Mouse (Mus musculus) gastrocnemius, adult 2 months (tissue): Measurements from ENCODE around the gene Gk5. TPM values are rescaled to one million over a fixed set of nuclear protein-coding genes. Genes with fewer than 3 reads are reported as not detected.

Source experiments
- DNase-seq: peaks from one replicate; pipeline ENCODE4 v3.0.0; 2022
- H3K27ac ChIP-seq: fragments of 200-600 bp; 2 replicates; pipeline ENCODE4 v1.8.1; 2022; ENCODE audit warnings: mild to moderate bottlenecking
- H3K4me3 ChIP-seq: fragments of 200-600 bp; 2 replicates; pipeline ENCODE4 v1.8.1; 2022; ENCODE audit warnings: mild to moderate bottlenecking, moderate library complexity
- CTCF ChIP-seq: fragments of 200-600 bp; IDR thresholded peaks from 2 replicates; pipeline ENCODE4 v1.8.1; 2022; ENCODE audit warnings: antibody characterized with exemption, mild to moderate bottlenecking, moderate library complexity
- intact Hi-C: fragments of 180-260 bp; cut with DNase I; formaldehyde crosslinking; loops from one replicate; pipeline ENCODE4 v1.15.1; 2025
- total RNA-seq, 2 experiments: library from RNA; stranded (reverse); gene quantifications; 2 replicates each; pipeline ENCODE4 v1.2.3; 2021

Gk5 gene
- total RNA-seq, 2 experiments from 2014 or later = 1.5 TPM

DNA sequence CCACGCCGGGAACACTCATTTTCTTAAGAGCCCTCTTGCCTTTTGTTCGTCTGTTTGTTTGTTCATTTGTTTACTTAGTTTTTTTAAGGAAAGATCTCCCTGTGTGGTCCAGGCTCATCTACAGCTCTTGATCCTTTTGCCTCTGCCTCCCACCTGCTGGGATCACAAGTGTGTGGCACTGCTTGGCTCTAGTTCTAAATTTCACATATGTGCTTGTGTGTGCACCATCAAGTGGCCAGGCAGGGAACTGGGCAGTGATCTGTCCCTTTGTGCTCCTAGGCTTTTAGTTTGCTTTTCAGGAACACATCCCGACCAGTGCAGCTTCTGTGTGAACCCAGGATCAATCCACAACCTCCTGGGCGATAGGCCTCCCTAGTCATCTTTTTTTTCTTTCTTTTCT lies 8.8 kb downstream of the Gk5 start:
- no peak overlapping the region for H3K27ac ChIP-seq
- peak; percentile 2; the same call in 1 of the 2 replicates for TF ChIP-seq CTCF
- intact Hi-C loops = no loop called here
- no peak overlapping the region for H3K4me3 ChIP-seq
- no peak for DNase-seq

DNA sequence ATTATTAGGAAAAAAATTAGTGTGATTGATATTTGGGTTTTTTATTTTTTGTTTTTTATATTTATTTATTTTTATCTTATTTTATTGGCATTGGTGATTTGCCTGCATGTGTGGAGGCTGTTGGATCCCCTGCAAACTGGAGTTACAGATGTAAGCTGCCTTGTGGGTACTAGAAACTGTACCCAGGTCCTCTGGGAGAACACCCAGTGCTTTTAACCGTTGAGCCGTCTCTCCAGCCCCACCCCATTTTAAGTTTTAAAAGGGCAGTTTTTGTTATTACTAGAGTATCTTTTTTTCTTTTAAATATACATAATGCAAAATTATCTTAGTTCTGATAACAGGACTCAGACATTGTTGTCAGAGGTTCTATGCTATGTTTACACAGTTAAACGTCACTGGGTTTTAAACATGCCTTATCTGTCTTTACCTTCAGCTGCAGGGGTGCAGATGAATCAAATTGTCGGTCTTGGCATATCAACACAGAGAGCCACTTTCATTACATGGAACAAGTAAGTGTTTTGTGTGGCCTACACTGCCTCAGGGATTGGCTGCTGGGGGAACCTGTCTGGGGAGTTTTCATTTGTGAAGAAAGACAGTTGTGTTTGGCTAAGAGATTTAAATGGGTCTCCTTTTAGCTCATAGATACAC lies 13.9 kb downstream of the Gk5 start:
- Histone ChIP-seq H3K4me3 (no peak overlapping the region), H3K27ac (no peak overlapping the region)
- intact Hi-C loops = no loop called here
- no peak for TF ChIP-seq CTCF
- no peak for DNase-seq

DNA sequence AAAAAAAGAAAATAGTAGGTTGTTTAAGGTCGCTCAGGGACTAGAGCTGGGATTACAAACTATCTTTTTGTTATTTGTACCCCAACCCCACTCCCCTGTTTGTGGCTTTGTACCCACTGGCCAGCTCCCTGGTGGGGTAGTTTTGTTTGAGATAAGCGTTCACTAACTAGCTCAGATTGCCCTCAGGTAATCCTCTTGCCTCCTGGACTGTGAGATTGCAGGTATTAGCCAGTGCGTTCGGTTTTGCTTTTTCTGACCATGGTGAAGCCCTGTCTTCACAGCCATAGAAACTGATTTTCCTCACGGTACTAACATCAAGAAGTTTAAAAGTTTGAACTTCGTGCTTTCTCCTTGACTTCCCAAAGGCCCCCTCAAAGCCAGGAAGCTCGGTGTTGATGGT lies 15.3 kb downstream of the Gk5 start:
- no peak for DNase-seq
- TF ChIP-seq CTCF = no peak
- intact Hi-C loops = no loop called here
- Histone ChIP-seq H3K4me3 (peak overlapping the region; percentile 45), H3K27ac (peak overlapping the region; percentile 75)

DNA sequence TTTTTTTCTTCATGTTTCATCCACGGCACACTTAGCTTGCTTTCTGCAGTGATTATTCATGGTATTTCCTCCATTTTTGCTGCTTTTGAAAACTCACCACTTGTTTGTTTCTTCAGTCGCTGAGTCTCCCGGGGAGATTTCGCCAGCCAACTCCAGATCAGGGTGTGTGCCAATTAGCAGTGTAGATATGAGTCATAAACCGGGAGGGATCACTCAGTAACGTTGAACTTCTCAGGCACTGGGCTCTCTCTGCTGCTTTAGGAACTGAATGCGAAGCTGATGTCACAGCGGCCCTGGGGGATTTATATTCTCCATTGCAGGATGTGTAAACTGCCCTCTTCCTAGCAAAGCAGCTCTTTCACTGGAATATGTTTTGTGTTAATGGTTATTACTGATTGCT lies 15.8 kb downstream of the Gk5 start:
- DNase-seq = peak; percentile 76
- Histone ChIP-seq H3K4me3 (peak overlapping the region; percentile 45), H3K27ac (peak overlapping the region; percentile 75)
- intact Hi-C loops = no loop called here
- no peak for TF ChIP-seq CTCF

DNA sequence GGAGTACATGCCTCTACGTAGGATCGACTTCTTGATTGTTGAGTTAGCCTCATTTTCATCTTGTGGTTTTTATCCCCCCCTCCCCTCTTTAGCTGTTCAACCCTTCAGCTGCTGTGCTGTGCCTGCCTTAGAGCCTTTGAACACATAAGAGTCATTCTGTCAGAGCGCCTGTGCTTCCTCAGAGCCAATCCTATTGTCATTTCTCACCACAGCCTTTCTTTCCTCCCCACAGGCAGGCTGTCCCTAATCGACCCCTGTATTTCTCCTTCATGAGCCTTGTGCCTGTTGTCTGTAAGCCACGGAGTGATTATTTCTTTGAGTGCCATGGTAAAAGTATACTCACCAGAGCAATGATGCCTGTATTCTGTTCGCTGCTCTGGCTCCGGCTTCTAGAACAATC lies 16.3 kb downstream of the Gk5 start:
- H3K4me3 ChIP-seq = no peak overlapping the region
- no peak for TF ChIP-seq CTCF
- peak overlapping the region; percentile 75 for H3K27ac ChIP-seq
- intact Hi-C loops = no loop called here
- DNase-seq = no peak

DNA sequence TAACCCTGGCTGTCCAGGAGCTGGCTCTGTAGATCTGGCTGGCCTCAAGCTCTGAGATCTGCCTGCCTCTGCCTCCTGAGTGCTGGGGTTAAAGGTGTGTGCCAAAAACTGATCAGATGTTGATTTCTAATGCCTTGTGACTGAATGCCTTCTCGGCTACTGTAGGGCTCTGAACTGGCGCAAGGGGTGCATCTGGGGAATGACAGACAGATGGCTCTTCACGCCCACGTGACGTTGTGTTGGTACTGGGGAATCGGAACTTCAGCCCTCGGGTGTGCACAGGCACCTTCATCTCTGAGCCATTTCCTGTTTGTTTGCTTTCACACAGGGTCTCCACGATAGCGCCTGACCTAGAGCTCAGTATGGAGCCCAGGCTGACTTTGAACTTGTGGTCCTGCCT lies 19.8 kb downstream of the Gk5 start:
- Histone ChIP-seq H3K4me3 (no peak overlapping the region), H3K27ac (no peak overlapping the region)
- intact Hi-C loops = no loop called here
- no peak for DNase-seq
- TF ChIP-seq CTCF = no peak

DNA sequence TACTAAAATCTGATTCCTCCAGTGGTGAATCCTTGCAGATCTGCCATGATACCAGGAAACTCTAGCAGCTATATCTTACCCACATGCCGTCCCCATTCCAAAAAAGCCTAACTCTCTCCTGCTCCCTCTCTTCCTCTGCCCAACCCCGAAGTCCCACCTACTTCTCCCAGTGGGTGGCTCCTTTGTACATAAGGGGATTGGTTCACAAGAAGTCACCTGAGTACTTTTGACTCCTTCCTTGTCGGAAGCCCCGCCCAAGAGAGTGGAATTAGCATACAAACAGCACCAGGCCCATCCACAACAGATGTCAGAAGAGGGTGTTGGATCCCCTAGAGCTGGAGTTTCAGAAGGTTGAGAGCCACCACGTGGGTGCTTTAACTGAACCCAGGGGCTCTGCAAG lies 20.7 kb downstream of the Gk5 start:
- H3K27ac ChIP-seq = no peak overlapping the region
- no peak overlapping the region for H3K4me3 ChIP-seq
- DNase-seq = no peak
- TF ChIP-seq CTCF = no peak
- intact Hi-C loops = no loop called here

DNA sequence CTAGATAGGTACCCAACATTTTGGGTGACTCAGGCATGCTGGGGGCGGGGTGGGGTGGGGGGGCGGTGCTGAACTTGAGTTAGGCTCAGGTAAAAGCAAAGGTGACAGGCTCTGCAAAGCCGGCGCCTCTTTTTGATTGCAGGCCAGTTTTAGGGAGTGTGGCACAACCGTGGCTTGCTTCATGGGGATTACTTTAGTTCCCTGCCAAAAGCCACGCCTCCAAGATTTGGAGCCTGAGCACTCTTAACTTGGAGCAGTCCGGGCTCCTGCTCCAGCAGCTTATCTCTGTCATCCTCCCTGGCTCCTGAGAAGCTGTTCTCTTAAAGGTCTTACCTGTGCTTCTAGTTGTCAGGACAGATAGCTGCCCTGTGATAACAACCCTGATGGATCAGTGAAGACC lies 21.8 kb downstream of the Gk5 start:
- Histone ChIP-seq H3K4me3 (no peak overlapping the region), H3K27ac (no peak overlapping the region)
- no peak for TF ChIP-seq CTCF
- peak; percentile 28 for DNase-seq
- intact Hi-C loops = no loop called here

DNA sequence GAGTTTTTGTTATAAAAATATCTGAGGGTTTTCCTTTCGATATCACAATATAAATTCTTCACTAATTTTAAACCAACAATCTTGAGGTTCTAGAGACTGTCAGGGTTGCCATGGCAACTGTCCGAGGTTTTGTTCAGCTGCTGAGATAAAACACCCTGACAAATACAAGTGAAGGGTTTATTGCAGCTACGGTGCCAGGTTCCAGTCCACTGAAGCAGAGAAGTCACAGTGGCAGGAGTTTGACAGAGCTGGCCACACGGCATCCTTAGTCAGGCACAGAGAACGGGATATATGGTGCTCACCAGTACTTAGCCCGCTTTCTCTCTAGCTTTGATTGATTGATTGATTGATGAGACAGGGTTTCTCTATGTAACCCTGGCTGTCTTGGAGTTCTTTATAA lies 23.3 kb downstream of the Gk5 start:
- H3K4me3 ChIP-seq = no peak overlapping the region
- DNase-seq = no peak
- intact Hi-C loops = no loop called here
- H3K27ac ChIP-seq = no peak overlapping the region
- no peak for TF ChIP-seq CTCF

DNA sequence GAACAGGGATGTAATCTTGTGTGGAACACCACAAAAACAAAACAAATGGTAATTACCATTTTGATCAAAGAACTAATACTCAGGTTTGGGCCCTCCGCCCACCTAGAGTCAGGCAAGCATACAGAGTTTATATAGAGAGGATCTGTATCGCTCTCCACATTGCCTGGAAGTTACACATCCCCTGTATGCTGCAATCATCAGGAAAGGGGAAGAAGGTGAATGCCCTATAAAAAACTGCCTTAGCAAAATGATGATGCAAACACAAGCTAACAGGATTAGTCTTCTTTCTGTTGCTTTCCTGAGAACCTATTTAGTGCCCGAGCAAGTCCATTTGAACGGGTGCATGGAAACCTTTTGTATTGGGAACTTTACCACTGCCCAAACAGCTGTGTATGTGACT lies 24.5 kb downstream of the Gk5 start:
- H3K27ac ChIP-seq = no peak overlapping the region
- no peak overlapping the region for H3K4me3 ChIP-seq
- TF ChIP-seq CTCF = no peak
- intact Hi-C loops = no loop called here
- no peak for DNase-seq

DNA sequence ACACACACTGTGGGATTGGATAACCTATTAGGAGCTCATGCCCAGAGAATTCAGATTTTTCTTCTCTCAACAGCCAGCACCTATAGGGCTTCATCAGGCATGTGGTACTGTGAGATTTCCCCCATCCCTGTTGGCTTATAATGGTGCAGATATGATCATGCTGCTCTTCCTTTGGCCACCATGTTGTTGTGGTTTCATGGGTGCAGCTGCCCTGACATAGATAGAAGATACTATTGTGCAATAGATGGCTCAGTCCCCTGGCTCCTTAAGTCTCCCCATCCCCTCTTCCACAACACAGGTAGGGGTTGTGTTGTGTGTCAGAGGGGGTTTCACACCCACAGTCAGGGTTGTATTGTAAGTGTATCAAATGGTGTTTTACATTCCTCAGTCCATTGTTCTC lies 25.7 kb downstream of the Gk5 start:
- Histone ChIP-seq H3K4me3 (no peak overlapping the region), H3K27ac (no peak overlapping the region)
- intact Hi-C loops = no loop called here
- no peak for TF ChIP-seq CTCF
- DNase-seq = no peak

DNA sequence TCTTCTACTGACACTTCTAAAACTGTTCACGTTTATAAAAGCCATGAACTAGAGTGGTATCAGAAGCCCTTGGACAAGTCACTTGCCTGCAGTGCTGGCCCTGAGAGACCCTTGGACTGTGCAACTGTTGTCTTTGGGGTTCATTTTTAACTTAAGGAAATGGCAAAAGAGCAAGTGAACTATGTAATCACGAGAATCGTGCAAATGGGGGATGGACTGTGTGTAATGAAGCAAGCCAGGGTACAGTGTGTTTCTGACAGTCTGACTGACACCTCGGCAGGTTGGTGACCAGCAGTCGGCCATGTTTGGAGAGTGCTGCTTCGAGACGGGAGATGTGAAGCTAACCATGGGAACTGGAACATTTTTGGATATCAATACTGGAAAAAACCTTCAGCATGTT lies 33.6 kb downstream of the Gk5 start:
- no peak for TF ChIP-seq CTCF
- Histone ChIP-seq H3K27ac (no peak overlapping the region), H3K4me3 (no peak overlapping the region)
- intact Hi-C loops = no loop called here
- no peak for DNase-seq

DNA sequence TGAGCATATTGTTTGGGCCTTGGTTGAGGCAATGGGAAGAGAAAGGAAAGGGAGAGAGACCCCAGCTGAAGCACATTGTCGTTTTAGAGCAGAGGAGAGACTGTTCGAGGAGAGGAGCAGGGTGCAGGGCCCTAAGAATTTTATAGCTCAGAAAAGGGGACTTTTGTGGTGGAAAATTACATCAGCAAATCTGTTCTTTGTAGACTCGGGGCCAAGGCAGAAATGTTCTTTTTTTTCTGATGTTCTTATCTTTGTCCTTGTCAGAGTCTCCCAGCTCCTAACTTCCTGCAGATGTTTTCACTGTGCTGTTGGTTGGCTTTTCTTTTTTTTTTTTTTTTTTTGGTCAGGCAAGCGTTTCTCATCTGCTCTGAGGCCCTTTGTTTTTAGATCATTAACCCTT lies 39.3 kb downstream of the Gk5 start:
- intact Hi-C loops = no loop called here
- H3K27ac ChIP-seq = no peak overlapping the region
- no peak for DNase-seq
- H3K4me3 ChIP-seq = no peak overlapping the region
- no peak for TF ChIP-seq CTCF

DNA sequence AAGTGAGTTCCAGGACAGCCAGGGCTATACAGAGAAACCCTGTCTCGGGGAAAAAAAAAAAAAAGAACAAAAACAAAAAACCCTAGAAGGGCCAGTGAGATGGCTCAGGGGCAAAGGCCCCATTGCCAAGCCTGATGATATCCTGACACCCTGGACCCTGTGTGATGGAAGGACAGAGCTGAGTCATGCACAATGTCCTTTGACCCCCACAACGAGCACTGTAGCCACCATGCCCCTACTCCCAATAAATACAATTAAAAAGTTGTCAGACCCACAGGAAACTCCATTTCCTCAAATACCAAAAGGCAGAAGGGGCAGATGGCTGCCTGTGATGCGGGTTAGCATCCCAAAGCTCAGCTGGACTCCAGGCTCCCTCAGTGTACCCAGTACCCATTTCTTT lies 39.9 kb downstream of the Gk5 start:
- H3K4me3 ChIP-seq = no peak overlapping the region
- DNase-seq = no peak
- intact Hi-C loops = no loop called here
- no peak overlapping the region for H3K27ac ChIP-seq
- no peak for TF ChIP-seq CTCF
